Mouse (Mus musculus) left cerebral cortex, postnatal 36 days (tissue): Measurements from ENCODE around the gene Snap47. TPM values are rescaled to one million over a fixed set of nuclear protein-coding genes. Genes with fewer than 3 reads are reported as not detected.

Source experiments
- DNase-seq, 2 experiments: peaks; one replicate each; pipeline ENCODE4 v3.0.0; 2021 to 2022; ENCODE audit warnings: low spot score in 2 of 2, mixed read lengths in 1 of 2
- intact Hi-C: fragments of 180-260 bp; cut with DNase I; formaldehyde crosslinking; loops from one replicate; pipeline ENCODE4 v1.15.1; 2025
- total RNA-seq, 2 experiments: library from RNA; stranded (reverse); gene quantifications; 2 replicates each; pipeline ENCODE4 v1.2.3; 2021

The Snap47 gene
- 100 to 1,000 TPM; 375 to 429 TPM for total RNA-seq

- intact Hi-C loops, result no loop called here
- DNase-seq, result no peak
These were observed at the start of gene Snap47 for GRCm38 (mm10) chr11:59451086-59451485. Gene Snap47, minus strand, starts transcription at chr11:59451186.

- DNase-seq, result no peak
- intact Hi-C loops, result no loop called here
These were observed 46.8 kb upstream of the Snap47 start for GRCm38 (mm10) chr11:59497747-59498146.

- intact Hi-C loops, result no loop called here
- DNase-seq, result peak; percentile 36 to 43
These were observed 45.8 kb upstream of the Snap47 start for GRCm38 (mm10) chr11:59496672-59497310.

DNA sequence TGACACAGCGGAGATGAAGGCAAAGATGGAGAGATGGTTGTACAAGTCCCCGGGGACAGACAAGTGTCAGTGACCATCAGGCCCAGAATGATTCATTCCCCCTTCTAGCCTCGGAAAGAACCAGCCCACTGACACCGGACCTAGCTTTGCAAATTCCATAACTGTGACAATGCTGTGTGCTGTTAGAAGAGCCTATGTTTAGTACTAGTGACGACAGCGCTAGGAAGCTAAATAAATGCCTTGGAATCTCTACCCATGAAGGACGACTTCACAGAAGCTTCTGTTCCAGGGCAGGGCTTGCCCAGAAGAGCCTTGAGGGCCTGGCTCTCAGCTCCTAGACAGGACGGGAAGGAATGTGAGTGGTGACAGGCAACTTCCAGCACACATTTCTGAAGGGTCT, 35.2 kb upstream of the Snap47 start:
- intact Hi-C loops, result loop anchor here (10.0 kb wide), 1 partner anchor 261 kb away; the partner anchor contains the start of gene Arf1
- DNase-seq, result no peak

DNA sequence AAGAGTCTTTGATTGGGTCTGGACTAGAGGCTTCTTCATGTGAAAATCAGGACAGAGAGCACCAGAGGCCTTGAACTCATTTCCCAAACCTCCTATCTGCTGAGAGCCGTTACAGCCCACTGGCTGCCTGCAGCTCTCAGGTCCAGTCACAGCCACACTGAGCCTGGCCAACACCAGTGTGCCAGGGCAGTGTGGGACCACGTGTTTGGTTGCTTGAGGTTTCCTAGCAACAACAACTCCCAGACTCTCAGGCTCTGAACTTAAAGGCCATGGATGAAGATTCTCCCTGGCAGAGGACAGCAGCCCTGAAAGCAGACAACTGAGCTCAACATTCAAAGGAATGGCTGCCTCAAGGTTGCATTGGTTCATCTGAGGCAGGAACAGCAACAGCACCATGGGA, 34.7 kb upstream of the Snap47 start:
- intact Hi-C loops, result loop anchor here (10.0 kb wide), 1 partner anchor 261 kb away; the partner anchor contains the start of gene Arf1
- DNase-seq, result no peak

- intact Hi-C loops, result loop anchor here (2.0 to 10.0 kb wide), 2 partner anchors 176 to 258 kb away; partner anchors contain the start of genes Arf1 and Wnt9a
- peak in 1 of 2 experiments; percentile 30 for DNase-seq
These were observed 32.2 kb upstream of the Snap47 start for GRCm38 (mm10) chr11:59483212-59483611.

GRCm38 (mm10) chr11:59477240-59477639, 26.3 kb upstream of the Snap47 start:
- no peak for DNase-seq
- intact Hi-C loops, result no loop called here

GRCm38 (mm10) chr11:59472326-59472677, 21.3 kb upstream of the Snap47 start, which contains the start of gene Zfp867:
Gene Zfp867, minus strand, starts transcription at chr11:59472474.
- intact Hi-C loops, result no loop called here
- peak; percentile 80 to 84 for DNase-seq

DNA sequence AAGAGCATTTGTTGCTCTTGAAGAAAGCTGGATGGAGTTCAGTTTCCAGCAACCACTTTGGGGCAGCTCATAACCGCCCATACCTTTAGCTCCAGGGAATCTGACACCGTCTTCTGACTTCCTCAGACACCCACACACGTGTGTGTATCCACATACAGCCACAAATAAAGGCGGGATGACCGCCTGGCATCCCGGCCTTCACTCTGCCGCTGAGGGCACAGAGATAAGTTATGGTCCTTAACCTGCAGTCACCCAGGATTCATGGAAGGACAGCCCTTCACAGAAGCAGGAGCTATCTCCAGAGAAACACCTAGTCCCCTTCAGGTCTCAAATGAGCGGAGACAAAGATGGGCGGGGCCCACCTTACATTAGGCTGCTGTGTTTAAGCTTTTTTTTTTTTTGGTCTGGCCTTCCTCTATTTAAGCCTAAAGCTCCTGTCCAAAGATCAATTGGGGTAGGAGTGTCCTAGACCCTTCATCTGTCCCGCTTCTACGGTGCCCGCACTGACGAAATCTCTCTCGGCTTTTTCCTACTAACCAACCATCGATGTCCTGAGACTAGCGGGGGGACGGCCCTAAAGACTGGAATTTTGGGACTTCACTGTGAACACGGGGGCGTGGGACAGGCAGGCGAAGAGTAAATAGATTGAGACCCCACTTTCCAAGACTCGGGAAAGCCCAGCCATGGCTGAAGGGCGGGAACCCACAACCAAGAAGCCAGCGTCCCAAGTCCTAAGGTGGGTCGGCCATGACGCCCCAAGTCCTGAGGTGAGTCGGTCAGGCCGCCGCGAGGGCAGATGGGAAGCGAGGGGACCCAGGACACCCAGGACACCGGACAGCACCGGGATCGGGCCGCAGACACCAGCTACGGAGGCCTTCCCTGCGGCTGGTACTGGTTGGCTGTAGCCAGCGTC, 20.7 kb upstream of the Snap47 start:
- intact Hi-C loops, result no loop called here
- no peak for DNase-seq

GRCm38 (mm10) chr11:59460459-59460858, 9.5 kb upstream of the Snap47 start:
- intact Hi-C loops, result no loop called here
- no peak for DNase-seq

- intact Hi-C loops, result no loop called here
- peak in 1 of 2 experiments; percentile 38 for DNase-seq
These were observed 8.0 kb upstream of the Snap47 start for GRCm38 (mm10) chr11:59458973-59459372.

- no peak for DNase-seq
- intact Hi-C loops, result no loop called here
These were observed 5.9 kb upstream of the Snap47 start for GRCm38 (mm10) chr11:59456891-59457290.

DNA sequence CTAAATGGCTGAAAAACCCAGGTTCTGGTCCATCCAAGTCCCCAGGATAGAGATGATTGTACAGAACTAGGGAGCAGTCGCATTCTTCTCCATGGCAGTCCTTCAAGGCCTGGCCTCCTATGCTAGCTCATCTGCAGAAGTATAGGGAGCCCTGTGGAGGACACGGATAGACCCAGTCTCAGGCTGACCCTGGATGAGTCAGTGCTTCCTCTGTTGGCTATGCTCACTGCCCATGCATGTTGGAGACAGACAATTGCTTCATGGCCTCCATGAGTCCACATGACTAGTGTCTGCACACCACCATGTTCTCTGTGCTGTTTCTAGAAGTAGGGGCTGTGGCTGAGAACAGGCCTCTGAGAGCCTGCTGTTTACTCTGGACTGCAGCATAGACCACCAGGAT, 5.4 kb upstream of the Snap47 start:
- intact Hi-C loops, result no loop called here
- DNase-seq, result no peak

DNA sequence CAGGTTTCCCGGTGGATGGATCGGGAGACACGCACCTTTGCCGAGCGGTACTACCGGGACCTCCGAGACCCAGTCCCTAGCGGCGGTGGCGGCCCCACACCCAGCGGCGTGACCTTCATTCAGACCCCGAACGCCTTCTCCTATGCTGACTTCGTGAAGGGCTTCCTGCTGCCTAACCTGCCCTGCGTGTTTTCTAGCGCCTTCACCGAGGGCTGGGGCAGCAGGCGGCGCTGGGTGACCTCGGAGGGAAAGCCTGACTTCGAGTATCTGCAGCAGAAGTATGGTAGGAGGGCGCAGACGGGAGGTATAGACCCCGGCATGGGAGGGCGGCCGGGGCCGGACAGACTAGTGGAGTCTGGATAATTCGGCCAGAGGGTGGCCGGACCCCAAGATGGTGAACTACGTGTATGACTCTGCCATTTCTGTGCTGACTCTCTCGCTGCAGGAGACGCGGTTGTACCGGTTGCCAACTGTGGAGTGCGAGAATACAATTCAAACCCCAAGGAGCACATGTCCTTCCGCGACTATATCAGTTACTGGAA, 685 bp downstream of the Snap47 start:
- intact Hi-C loops, result no loop called here
- peak in 1 of 2 experiments; percentile 34 for DNase-seq

GRCm38 (mm10) chr11:59449741-59450229, 1.2 kb downstream of the Snap47 start, which contains the start of gene Jmjd4:
Gene Jmjd4, plus strand, starts transcription at chr11:59450045.
- peak; percentile 93 to 94 for DNase-seq
- intact Hi-C loops, result no loop called here

DNA sequence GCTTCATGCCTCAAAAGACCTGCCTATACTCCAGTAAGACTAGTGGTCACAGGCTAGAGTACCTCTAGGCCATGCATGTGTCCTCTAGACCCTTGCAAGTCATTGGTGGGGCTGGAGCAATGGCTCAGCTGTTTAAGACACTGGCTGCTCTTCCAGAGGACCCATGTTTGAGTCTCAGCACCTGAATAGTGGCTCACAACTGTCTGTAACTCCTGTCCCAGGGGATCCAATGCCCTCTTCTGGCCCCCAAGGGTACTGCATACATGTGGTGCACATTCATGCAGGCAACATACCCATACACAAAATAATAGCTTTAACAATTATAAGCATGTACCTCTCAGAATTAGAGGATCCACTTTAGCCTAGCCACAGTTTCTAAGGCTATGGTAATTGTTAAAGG, 7.9 kb downstream of the Snap47 start:
- intact Hi-C loops, result no loop called here

DNA sequence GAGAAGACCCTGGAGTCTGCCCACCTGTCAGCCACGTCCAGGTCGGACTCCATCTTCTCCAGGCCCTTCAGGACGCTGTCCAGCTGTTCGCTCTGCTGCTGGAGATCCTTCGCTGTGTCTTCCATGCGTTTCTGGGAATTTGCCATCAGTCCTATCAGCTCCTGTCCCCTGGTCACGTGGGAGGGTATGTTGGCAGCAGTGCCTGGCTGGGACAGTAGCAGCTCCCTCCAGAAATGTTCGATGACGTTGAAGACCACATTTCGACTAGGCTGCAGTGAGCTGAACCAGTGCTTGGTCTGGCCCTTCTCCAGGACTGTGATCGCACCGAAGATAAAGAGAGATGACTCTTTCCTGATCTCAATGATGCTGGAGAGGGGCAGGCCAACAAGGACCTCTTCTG, 13.0 kb downstream of the Snap47 start:
- DNase-seq, result no peak
- intact Hi-C loops, result no loop called here

More for the DNA sequence above, 7.9 kb downstream of the Snap47 start:
- no peak for DNase-seq

GRCm38 (mm10) chr11:59432261-59432660, 18.7 kb downstream of the Snap47 start:
- no peak for DNase-seq
- intact Hi-C loops, result no loop called here

DNA sequence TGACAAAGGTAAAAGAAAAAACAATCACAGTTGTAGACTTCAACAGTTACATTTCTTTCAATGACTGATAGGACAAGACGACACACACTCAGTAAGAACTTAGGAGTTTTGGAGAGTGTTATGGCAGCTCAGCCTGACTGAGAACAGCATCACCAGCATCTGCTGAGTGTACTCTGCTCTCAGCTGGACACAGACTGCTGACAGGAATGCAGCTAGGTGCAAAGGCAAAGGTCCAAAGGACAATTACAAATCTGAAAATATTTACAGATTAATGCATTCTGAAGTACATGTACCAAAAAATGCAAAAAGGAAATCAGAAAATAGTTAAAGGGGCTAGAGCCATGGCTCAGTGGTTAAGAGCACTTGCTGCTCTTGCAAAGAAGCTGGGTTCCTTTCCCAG, 21.0 kb downstream of the Snap47 start:
- intact Hi-C loops, result loop anchor here (5.0 kb wide), 1 partner anchor 123 kb away; the partner anchor contains the start of gene Wnt9a
- no peak for DNase-seq
